Mouse (Mus musculus): ENCODE results near the gene Adamts6.

- TF ChIP-seq GATA1 (IDR thresholded peaks at IDR 0.05; ENCODE audit: borderline replicate concordance, low read length) = no peak
- no peak for TF ChIP-seq FLI1 (IDR thresholded peaks at IDR 0.05; ENCODE audit: low read length)
These were observed 154.9 kb downstream of the Adamts6 start for GRCm38 (mm10) chr13:104442559-104442958.

All from megakaryocyte, embryonic 14.5 days (primary cell).